Mouse (Mus musculus) embryonic facial prominence, embryonic 15.5 days (tissue): Measurements from ENCODE around the gene Cog1. TPM values are rescaled to one million over a fixed set of nuclear protein-coding genes. Genes with fewer than 3 reads are reported as not detected.

Source experiments
- ATAC-seq: fragments of 200-750 bp; cut with Nextera tagmentation; 2 replicates; pipeline ENCODE4 v1.8.0; 2017; ENCODE audit warnings: low read depth, moderate TSS enrichment; ENCODE audit not compliant: insufficient number of reproducible peaks, low FRiP score, low TSS enrichment
- H3K27ac ChIP-seq: fragments of 300-500 bp; sonication (generic); replicated peaks from 2 replicates; pipeline ENCODE4 v1.5.1; 2015; ENCODE audit warnings: mild to moderate bottlenecking, inconsistent platforms
- H3K27me3 ChIP-seq: fragments of 300-500 bp; sonication (generic); 2 replicates; pipeline ENCODE4 v1.6.1; 2015; ENCODE audit warnings: inconsistent platforms
- H3K36me3 ChIP-seq: fragments of 300-500 bp; sonication (generic); 2 replicates; pipeline ENCODE4 v1.6.1; 2015; ENCODE audit warnings: mild to moderate bottlenecking, inconsistent platforms
- H3K4me1 ChIP-seq: fragments of 300-500 bp; sonication (generic); 2 replicates; pipeline ENCODE4 v1.6.1; 2015; ENCODE audit warnings: inconsistent platforms
- H3K4me2 ChIP-seq: fragments of 300-500 bp; sonication (generic); replicated peaks from 2 replicates; pipeline ENCODE4 v1.6.1; 2015; ENCODE audit warnings: mild to moderate bottlenecking, inconsistent platforms
- H3K4me3 ChIP-seq: fragments of 300-500 bp; sonication (generic); replicated peaks from 2 replicates; pipeline ENCODE4 v1.5.1; 2015; ENCODE audit warnings: mild to moderate bottlenecking, inconsistent platforms
- H3K9ac ChIP-seq: fragments of 300-500 bp; sonication (generic); 2 replicates; pipeline ENCODE4 v1.6.1; 2015; ENCODE audit warnings: inconsistent platforms
- H3K9me3 ChIP-seq: fragments of 300-500 bp; sonication (generic); replicated peaks from 2 replicates; pipeline ENCODE4 v1.6.1; 2016; ENCODE audit warnings: inconsistent platforms
- WGBS: fragments of 180-500 bp; shearing (Covaris S2); methylation state at CpG from one replicate; pipeline ENCODE4 v1.1.7; 2015; 5-methylcytosine and 5-hydroxymethylcytosine counted together
- polyA plus RNA-seq: library from polyadenylated mRNA; unstranded; fragments of >200 nt; fragmentation: Nextera tagmentation; extraction: Ambion mirVana; gene quantifications from 2 replicates; pipeline ENCODE4 v1.2.1, GENCODE M21; 2015

Cog1 gene
- polyA plus RNA-seq, 1 experiment from 2014 or later = 27.6 TPM

DNA sequence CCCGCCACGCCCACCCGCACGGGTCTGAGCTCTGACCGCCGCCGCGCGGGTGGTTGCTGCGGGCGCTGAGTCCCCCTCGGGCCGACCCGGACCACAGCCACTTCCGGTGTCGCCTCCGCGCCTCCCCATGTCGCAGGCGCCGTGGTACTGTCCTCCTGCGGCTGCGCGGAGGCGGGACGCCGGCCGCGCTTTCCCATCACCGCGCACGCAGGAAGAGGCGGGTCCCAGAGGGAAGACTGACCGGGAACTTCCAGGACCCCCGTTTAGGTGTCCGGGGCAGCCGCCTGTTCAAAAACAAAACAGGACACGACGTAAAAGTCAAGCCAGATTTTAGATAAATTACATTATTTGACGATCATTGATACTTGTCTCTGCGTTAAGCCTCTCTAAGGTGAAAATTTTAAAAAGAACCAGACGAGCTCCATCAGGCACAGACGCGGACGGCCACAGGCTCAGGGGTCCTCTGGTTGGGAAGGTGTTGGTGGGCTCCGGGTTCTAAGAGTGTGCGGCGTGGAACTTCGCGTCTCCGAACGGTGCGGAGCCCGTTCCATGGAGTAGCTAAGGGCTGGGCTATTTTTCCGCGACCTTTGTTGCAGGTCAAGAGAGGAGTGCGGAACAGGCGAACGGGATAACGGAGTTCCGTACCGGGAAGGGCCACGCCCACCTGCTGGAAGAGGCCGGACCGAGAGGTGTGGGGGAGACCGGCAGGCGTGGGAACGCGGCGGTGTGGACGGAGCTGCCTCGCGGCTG lies 35.2 kb downstream of the Cog1 start, which contains the start of the genes Fam104a and D11Wsu47e:
Gene Fam104a (minus strand): TSS at position 199 of the 750 bp plus-strand sequence.
Gene D11Wsu47e (plus strand): TSS at position 456 of the 750 bp plus-strand sequence.
- H3K9ac ChIP-seq = peak within 1 kb of the TSS; percentile 81
- peaks cover 28% of the 10 kb centered on the region for H3K4me1 ChIP-seq
- under 1% methylated on average over 70 of the region's 73 CpGs for WGBS
- H3K36me3 ChIP-seq = peaks cover 16% of the 10 kb centered on the region
- peak; percentile 93 for ATAC-seq
- no peaks in the 10 kb centered on the region for H3K27me3 ChIP-seq
- peak within 1 kb of the TSS; percentile 97 for H3K27ac ChIP-seq
- H3K9me3 ChIP-seq = no peaks in the 10 kb centered on the region
- peak within 1 kb of the TSS; percentile 96 for H3K4me3 ChIP-seq
- H3K4me2 ChIP-seq = peak within 1 kb of the TSS; percentile 87

DNA sequence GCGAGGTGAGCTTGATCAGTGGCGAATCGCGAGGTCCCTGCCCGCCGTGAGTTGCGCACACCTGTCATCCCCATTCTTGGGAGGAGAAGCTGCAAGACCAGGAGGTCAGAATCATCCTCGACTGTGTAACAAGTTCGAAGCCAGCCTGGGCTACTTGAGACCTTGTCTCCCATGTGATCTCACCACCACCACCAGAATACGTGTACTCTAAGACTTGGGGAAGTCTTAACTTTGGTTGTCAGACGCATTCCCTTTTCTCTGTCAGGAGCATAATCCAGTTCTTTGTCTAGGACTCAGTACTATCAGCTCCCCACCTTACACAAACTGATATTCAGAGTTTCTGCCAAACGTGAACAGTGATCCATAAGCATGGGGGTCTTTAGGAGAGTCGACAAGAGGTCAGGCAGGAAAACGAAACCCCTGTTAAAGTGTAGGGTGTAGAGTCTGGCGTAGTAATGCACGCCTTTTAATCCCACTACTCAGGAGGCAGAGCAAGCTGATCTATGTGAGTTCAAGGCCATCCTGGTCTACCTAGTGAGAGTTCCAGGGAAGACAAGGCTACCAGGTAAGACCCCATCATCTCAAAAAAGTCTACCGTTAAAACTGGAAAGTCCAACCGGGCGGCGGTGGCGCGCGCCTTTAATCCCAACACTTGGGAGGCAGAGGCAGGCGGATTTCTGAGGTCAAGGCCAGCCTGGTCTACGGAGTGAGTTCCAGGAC lies 35.9 kb downstream of the Cog1 start:
- Histone ChIP-seq H3K4me3 (peak overlapping the region; percentile 96), H3K4me2 (peak overlapping the region; percentile 87), H3K27ac (peak overlapping the region; percentile 97; the same call in 1 of the 2 replicates), H3K9ac (peak overlapping the region; percentile 66), H3K9me3 (no peaks in the 10 kb centered on the region), H3K4me1 (peaks cover 26% of the 10 kb centered on the region), H3K27me3 (no peaks in the 10 kb centered on the region), H3K36me3 (peaks cover 23% of the 10 kb centered on the region)
- ATAC-seq = no peak
- WGBS = 43% methylated on average over 25 of the region's 25 CpGs

DNA sequence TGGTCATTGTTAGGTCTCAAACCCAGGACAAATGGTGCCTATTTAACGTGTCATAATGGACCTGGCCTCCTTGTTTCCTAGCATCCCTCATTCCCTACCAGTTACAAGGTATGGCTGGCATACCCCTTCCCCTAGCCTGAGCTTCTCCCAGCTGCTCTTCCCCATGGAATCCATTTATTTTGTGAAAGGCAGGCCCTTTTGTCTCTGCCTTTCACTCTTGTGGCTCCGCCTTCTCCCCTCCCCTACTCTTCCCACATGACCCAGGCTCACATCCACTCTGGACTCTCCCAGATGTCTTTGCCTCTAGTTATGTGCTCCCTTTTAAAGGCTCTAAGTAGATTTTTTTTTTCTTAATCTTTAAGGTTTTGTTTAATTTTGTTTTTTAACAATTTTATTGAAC lies 38.1 kb downstream of the Cog1 start:
- H3K4me1 ChIP-seq = peaks cover 22% of the 10 kb centered on the region
- H3K4me3 ChIP-seq = no peak overlapping the region
- peaks cover 44% of the 10 kb centered on the region for H3K36me3 ChIP-seq
- no peak overlapping the region for H3K4me2 ChIP-seq
- no peaks in the 10 kb centered on the region for H3K27me3 ChIP-seq
- H3K9me3 ChIP-seq = no peaks in the 10 kb centered on the region
- 74% methylated on average over 2 of the region's 2 CpGs for WGBS
- no peak overlapping the region for H3K9ac ChIP-seq
- H3K27ac ChIP-seq = no peak overlapping the region
- ATAC-seq = no peak

DNA sequence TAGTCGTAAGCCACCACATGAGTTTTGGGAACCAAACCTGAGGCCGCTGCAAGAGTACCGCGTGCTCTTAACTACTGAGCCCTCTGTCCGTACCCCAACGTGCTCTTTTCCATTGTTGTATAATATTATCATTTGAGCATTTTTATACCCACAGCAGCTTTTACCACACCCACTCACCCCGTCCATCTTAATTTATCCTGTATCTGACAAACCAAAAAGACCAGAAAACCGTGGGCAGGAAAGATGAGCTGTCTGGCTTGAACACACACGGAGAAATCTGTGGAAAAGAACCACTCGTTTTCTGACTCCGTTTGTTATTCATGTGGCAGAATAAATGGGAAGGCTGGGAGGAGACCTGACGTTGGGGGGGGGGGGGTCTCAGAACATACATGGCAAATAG lies 41.5 kb downstream of the Cog1 start:
- no peaks in the 10 kb centered on the region for H3K9me3 ChIP-seq
- H3K27ac ChIP-seq = no peak overlapping the region
- H3K4me2 ChIP-seq = no peak overlapping the region
- no peak for ATAC-seq
- H3K4me3 ChIP-seq = no peak overlapping the region
- H3K4me1 ChIP-seq = peaks cover 10% of the 10 kb centered on the region; the same call in 1 of the 2 replicates
- no peaks in the 10 kb centered on the region for H3K27me3 ChIP-seq
- H3K36me3 ChIP-seq = peaks cover 75% of the 10 kb centered on the region
- 84% methylated on average over 12 of the region's 12 CpGs for WGBS
- no peak overlapping the region for H3K9ac ChIP-seq

DNA sequence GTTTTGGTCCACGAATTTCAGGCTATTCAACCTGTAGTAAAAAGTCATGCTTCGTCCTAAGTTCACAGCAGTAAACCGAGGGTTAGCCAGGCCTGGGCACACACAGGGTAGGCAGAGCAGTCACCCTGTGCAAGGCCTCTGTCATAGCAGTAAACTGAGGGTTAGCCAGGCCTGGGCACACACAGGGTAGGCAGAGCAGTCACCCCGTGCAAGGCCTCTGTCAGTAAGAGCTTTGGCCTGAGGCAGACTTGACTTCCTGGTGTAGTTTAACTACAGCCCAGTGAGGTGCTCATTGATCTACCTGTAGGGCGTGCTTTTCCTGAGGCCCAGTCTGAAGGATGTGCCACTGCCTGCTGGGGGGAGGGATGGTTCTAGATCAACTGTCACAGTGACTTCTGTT lies 42.3 kb downstream of the Cog1 start:
- Histone ChIP-seq H3K4me1 (peaks cover 8% of the 10 kb centered on the region; the same call in 1 of the 2 replicates), H3K9ac (no peak overlapping the region), H3K27me3 (no peaks in the 10 kb centered on the region), H3K36me3 (peaks cover 83% of the 10 kb centered on the region), H3K4me3 (no peak overlapping the region), H3K4me2 (no peak overlapping the region), H3K9me3 (no peaks in the 10 kb centered on the region), H3K27ac (no peak overlapping the region)
- WGBS = 78% methylated on average over 5 of the region's 5 CpGs
- no peak for ATAC-seq

DNA sequence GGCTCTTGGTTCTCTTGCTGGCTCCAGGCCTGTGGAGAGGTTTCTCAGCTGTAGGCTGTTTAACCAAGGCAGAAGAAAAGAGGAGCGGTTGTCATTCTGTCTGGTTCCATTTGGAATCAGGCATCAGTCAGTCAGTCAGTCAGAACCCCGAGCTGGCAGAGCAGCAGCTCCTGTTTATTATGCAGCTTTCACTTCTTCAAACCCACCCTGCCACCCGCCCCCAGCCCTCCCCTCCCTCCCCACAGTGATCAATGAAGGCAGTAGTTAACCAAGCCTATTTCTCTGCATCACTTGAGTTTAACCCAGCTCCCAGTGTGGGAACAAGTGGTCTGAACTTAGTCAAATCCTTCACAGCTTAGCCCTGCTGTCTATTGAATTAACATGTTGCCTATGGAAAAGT lies 42.9 kb downstream of the Cog1 start:
- Histone ChIP-seq H3K4me1 (peaks cover 3% of the 10 kb centered on the region; the same call in 1 of the 2 replicates), H3K9ac (no peak overlapping the region), H3K27me3 (no peaks in the 10 kb centered on the region), H3K4me3 (no peak overlapping the region), H3K9me3 (no peaks in the 10 kb centered on the region), H3K36me3 (peaks cover 88% of the 10 kb centered on the region), H3K27ac (no peak overlapping the region), H3K4me2 (no peak overlapping the region)
- WGBS = 74% methylated on average over 3 of the region's 3 CpGs
- ATAC-seq = no peak

DNA sequence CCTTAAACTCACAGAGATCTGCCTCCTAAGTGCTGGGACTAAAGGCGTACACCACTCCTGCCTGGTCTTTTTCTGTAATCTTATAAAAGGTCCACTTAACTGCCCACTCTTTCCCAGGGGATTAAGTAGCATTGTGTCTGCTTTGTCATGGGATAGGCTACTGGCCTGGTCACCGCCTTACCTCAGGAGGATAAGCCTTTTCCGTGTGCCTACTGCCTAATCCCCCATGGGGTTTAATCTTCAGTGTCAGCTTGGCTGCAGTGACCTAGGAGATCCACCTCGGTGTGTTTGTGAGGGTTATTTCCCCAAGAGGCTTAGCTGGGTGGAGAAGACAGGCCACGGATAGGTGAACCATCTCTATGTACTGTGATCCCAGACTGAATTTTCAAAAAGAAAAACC lies 48.6 kb downstream of the Cog1 start:
- no peak overlapping the region for H3K4me2 ChIP-seq
- H3K9ac ChIP-seq = no peak overlapping the region
- no peak overlapping the region for H3K4me3 ChIP-seq
- H3K4me1 ChIP-seq = no peaks in the 10 kb centered on the region
- no peak overlapping the region for H3K27ac ChIP-seq
- ATAC-seq = no peak
- peaks cover 41% of the 10 kb centered on the region for H3K36me3 ChIP-seq
- WGBS = 70% methylated on average over 5 of the region's 5 CpGs
- no peaks in the 10 kb centered on the region for H3K9me3 ChIP-seq
- no peaks in the 10 kb centered on the region for H3K27me3 ChIP-seq

DNA sequence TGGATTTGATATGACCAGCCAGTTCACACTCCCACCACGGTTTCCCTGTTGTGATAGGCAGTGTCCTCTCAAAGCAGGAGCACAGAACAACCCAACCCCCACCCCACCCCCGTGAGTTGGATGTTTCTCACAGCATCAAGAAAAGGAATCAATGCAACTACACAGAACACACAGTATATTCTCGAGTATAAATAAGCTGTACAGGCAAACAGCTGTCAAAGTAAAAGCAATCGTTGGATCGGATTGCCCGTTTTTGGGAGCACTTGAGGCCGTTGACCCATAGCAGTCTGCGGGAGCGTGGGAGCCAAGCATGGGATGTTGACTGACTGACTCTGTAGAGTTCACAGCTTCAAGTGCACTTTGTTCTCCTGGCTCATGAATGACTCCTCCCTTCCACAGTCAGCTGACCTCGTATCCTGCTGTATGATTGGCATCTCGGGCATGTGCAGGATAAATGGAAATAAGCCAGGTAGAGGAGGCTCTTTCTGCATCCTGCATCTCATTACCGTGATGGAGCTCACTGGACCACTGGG lies 49.1 kb downstream of the Cog1 start:
- 81% methylated on average over 12 of the region's 12 CpGs for WGBS
- Histone ChIP-seq H3K27ac (no peak overlapping the region), H3K9me3 (no peaks in the 10 kb centered on the region), H3K4me3 (no peak overlapping the region), H3K4me1 (no peaks in the 10 kb centered on the region), H3K4me2 (no peak overlapping the region), H3K36me3 (peaks cover 36% of the 10 kb centered on the region), H3K27me3 (no peaks in the 10 kb centered on the region), H3K9ac (no peak overlapping the region)
- no peak for ATAC-seq

DNA sequence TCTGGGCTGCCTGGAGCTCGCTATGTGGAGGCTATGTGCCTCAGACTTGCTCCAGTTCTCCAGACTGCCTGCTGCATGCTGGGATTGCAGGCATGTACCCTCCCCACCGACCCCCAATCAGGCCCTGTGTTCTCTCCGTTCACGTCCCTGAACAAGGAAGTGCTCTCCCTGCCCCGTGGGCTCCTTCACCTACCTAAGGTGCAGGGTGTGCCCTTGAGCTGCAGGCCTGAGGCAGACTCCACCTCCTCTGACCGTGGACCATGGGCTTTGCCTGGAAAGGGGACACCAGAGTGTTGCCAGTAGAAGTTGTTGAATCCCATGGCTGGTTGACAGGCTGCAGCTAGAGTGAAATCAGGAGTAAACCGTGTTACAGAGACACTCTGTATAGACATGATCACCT lies 50.7 kb downstream of the Cog1 start:
- peaks cover 23% of the 10 kb centered on the region for H3K36me3 ChIP-seq
- H3K9me3 ChIP-seq = no peaks in the 10 kb centered on the region
- peaks cover 8% of the 10 kb centered on the region; the same call in 1 of the 2 replicates for H3K4me1 ChIP-seq
- no peak for ATAC-seq
- H3K9ac ChIP-seq = no peak overlapping the region
- H3K4me2 ChIP-seq = no peak overlapping the region
- WGBS = 81% methylated on average over 7 of the region's 7 CpGs
- H3K4me3 ChIP-seq = no peak overlapping the region
- no peaks in the 10 kb centered on the region for H3K27me3 ChIP-seq
- no peak overlapping the region for H3K27ac ChIP-seq

DNA sequence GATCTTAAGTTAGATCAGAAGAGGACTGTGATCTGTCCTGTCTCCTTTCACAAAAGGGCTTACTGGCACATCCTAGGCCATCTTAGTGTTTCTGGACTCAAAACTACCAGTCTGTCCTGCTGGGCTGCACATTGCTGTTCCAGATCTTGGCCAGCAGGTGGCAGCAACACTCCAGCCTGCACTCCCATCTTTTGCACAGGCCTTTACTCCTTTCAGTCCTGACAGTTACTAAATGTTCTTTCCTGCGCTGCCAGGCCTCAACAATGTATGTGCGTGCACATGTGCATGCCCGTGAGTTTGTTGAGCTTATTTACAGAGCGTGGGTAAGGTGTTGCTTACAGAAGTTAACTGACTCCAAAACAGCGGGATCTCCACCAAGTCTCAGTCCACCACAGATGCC lies 54.8 kb downstream of the Cog1 start:
- Histone ChIP-seq H3K4me2 (no peak overlapping the region), H3K4me3 (no peak overlapping the region), H3K4me1 (peaks cover 14% of the 10 kb centered on the region), H3K9me3 (no peaks in the 10 kb centered on the region), H3K36me3 (no peaks in the 10 kb centered on the region), H3K9ac (no peak overlapping the region), H3K27me3 (no peaks in the 10 kb centered on the region), H3K27ac (no peak overlapping the region)
- WGBS = 24% methylated on average over 5 of the region's 5 CpGs
- no peak for ATAC-seq

DNA sequence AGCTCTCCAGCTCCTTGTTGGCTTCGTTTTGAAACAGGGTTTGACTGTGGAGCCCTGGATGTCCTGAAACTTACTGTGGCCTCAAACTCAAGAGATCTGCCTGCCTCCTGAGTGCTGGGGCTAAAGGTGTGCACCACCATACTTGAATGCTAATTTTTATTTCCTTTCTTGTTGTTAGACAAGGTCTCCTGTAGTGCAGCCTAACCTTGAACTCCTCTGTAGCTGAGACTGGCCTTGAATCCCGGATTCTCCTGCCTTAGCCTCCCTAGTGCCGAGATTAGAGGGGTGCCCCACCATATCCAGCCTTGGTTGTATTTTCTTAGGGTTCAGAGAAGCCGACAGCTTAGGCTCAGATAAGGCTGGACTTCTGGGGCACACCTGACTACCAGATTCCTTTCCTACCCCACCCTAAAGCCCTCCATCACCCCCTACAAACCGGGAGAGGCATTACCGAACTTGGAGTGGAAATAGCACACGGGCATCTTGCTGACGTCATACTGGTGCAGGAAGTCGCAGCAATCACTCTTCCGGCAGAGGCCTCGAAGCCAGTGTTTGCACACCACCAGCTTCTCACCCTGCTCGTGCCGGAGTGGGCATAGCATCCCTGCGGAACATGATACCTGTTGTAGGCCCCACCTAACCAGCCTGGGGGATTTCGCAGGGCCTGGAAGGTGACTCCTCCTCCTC lies 57.1 kb downstream of the Cog1 start:
- Histone ChIP-seq H3K4me3 (no peak overlapping the region), H3K27ac (no peak overlapping the region), H3K4me2 (no peak overlapping the region), H3K4me1 (peaks cover 35% of the 10 kb centered on the region), H3K27me3 (no peaks in the 10 kb centered on the region), H3K9ac (no peak overlapping the region), H3K36me3 (no peaks in the 10 kb centered on the region), H3K9me3 (no peaks in the 10 kb centered on the region)
- WGBS = 77% methylated on average over 15 of the region's 15 CpGs
- no peak for ATAC-seq
